Mouse (Mus musculus): ENCODE results near the gene Ypel3. TPM values are rescaled to one million over a fixed set of nuclear protein-coding genes. Genes with fewer than 3 reads are reported as not detected.

The Ypel3 gene
- polyA plus RNA-seq, 1 experiment from 2014 or later, result 77.3 TPM

DNA sequence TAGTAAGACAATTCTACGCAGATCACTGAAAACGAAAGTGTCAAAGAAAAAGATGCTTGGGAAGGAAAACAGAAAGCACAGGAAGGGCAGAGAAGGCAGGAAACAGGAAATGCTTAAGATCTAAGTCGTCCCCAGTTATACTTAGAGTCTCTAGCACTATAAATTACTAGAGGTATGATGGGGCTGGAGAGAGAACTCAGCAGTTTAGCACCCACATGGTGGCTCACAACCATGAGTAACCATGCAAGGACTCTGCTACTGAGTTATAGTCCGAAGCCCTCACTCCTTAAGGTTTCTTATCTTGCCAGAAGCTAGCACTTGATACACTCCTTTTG is 17.5 kb downstream of the Ypel3 start:
- Histone ChIP-seq H3K9ac (no peak overlapping the region), H3K36me3 (peaks cover 49% of the 10 kb centered on the region), H3K4me3 (replicated peaks) (no peak overlapping the region), H3K27ac (no peak overlapping the region), H3K4me1 (replicated peaks) (peaks cover 80% of the 10 kb centered on the region), H3K9me3 (replicated peaks) (no peaks in the 10 kb centered on the region), H3K27me3 (no peaks in the 10 kb centered on the region), H3K4me2 (no peak overlapping the region)
- no peak for ATAC-seq (ENCODE audit: low read depth)
- WGBS (ENCODE audit: insufficient replicate concordance), result 47% methylated on average over 4 of the region's 4 CpGs
- no peak for DNase-seq

DNA sequence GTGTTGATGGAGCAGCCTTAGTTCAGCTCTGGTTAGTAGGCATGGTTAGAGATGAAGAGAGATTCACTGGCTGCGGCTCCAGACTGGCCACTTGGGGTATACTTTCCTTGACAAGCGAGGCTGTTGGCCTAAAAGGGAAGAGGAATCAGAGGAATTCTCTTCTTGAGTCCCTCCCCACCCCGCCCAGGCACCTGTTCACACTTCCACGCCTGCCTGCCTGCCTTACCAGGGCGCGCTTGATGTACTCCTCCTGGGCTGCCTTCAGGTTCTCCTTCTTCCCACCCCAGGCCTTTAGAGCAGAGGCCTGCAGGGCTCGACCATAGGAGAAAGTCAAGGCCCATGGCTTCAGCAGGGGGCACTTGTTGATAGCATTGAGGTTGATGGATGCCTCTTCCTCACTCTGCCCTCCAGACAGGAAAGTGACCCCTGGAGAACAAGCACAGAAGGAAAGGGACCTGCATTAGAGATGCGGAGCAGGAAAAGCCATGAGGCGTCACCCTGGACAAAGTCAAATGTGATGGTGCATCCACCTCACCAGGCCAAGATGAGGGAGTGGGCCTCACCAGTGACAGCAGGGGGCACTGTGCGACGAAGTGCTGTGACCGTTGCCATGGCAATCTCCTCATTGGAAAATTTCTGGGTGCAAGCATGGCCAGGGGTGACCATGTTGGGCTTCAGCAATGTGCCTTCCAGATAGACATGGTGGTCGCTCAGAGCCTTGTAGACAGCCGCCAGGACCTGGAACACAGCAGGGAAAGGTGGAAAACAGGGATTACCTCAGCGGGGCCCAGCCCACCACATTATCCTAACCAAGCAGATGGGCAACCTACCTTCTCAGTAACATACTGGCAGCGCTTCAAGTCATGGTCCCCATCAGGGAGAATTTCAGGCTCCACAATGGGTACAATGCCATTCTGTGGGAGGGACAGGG is 18.9 kb downstream of the Ypel3 start:
- H3K27ac ChIP-seq, result peak overlapping the region; percentile 92; the same call in 1 of the 2 replicates
- no peaks in the 10 kb centered on the region for H3K9me3 ChIP-seq (replicated peaks)
- ATAC-seq (ENCODE audit: low read depth) (no peak), DNase-seq (no peak)
- no peaks in the 10 kb centered on the region for H3K27me3 ChIP-seq
- no peak overlapping the region for H3K9ac ChIP-seq
- no peak overlapping the region for H3K4me2 ChIP-seq
- 77% methylated on average over 16 of the region's 16 CpGs for WGBS (ENCODE audit: insufficient replicate concordance)
- peaks cover 35% of the 10 kb centered on the region for H3K36me3 ChIP-seq
- peaks cover 81% of the 10 kb centered on the region for H3K4me1 ChIP-seq (replicated peaks)
- no peak overlapping the region for H3K4me3 ChIP-seq (replicated peaks)

GRCm38 (mm10) chr7:126796350-126796932 is 19.7 kb downstream of the Ypel3 start:
- ATAC-seq (ENCODE audit: low read depth) (no peak), DNase-seq (no peak)
- H3K27ac ChIP-seq, result peak overlapping the region; percentile 92
- 77% methylated on average over 8 of the region's 8 CpGs for WGBS (ENCODE audit: insufficient replicate concordance)
- H3K4me1 ChIP-seq (replicated peaks), result peaks cover 80% of the 10 kb centered on the region
- 0 out of 2 replicates have a peak overlapping the region, but pooled peaks have one; percentile 78 for H3K4me3 ChIP-seq (replicated peaks)
- no peaks in the 10 kb centered on the region for H3K9me3 ChIP-seq (replicated peaks)
- H3K9ac ChIP-seq, result peak overlapping the region; percentile 79
- H3K36me3 ChIP-seq, result peaks cover 34% of the 10 kb centered on the region
- no peaks in the 10 kb centered on the region for H3K27me3 ChIP-seq
- peak overlapping the region; percentile 95 for H3K4me2 ChIP-seq

GRCm38 (mm10) chr7:126797411-126798126 is 20.8 kb downstream of the Ypel3 start, which contains the start of gene Fam57b:
Gene Fam57b (plus strand): TSS chr7:126797668.
- peak; percentile 47 for DNase-seq

DNA sequence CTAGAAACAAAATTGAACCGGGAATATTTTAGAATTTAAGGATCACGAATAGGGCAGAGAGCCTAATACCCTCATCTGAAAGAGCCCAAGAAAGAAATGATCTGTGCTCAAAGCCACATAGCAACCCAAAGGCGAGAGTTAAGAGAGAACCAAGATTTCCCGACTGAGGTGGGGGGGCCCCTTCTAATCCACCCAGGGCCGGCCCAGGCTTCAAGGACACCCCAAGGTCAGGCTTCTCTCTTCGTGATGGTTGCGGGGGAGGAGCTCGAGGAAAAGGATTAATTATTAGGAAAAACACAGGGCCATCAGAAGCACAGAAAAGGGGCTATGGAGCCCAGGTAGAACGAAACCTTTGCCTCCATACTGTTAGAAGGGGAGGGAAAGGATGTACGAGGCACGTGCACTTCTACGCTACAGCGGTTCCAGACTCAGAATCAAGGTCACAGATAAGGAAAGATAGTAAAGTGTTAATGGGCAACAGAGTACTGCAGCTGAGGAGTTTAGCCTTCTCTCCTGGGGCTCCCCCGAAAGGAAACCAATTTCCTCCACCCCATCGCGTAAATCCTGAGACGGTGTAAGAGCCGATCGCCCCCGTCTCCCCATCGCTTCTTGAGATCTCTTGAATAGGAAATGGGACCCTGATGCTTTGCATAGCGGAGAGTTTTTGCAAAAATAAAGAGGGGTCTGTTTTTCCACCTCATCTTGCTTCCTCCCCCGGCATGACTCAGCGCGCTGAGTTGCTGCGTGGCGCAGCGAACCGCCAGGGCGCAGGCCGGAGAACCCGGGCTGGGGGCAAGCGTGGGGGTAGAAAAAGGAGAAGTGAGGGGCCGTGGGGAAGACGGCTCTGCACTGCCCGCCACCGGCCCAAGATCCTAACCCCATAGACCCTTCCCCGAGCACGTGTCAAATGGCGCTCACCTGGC is 21.6 kb downstream of the Ypel3 start:
- peak overlapping the region; percentile 95 for H3K4me2 ChIP-seq
- peaks cover 34% of the 10 kb centered on the region for H3K36me3 ChIP-seq
- no peaks in the 10 kb centered on the region for H3K27me3 ChIP-seq
- under 1% methylated on average over 40 of the region's 40 CpGs for WGBS (ENCODE audit: insufficient replicate concordance)
- H3K27ac ChIP-seq, result peak overlapping the region; percentile 92
- peak; percentile 32 for ATAC-seq (ENCODE audit: low read depth)
- H3K4me3 ChIP-seq (replicated peaks), result peak overlapping the region; percentile 78
- peaks cover 81% of the 10 kb centered on the region for H3K4me1 ChIP-seq (replicated peaks)
- peak; percentile 46 for DNase-seq
- no peaks in the 10 kb centered on the region for H3K9me3 ChIP-seq (replicated peaks)
- peak overlapping the region; percentile 79 for H3K9ac ChIP-seq

More at GRCm38 (mm10) chr7:126797411-126798126, 20.8 kb downstream of the Ypel3 start, which contains the start of gene Fam57b:
- H3K4me3 ChIP-seq (replicated peaks), result peak within 1 kb of the TSS; percentile 78
- peak within 1 kb of the TSS; percentile 79 for H3K9ac ChIP-seq
- H3K36me3 ChIP-seq, result peaks cover 34% of the 10 kb centered on the region
- WGBS (ENCODE audit: insufficient replicate concordance), result 8% methylated on average over 21 of the region's 21 CpGs
- H3K4me1 ChIP-seq (replicated peaks), result peaks cover 81% of the 10 kb centered on the region
- peak within 1 kb of the TSS; percentile 95 for H3K4me2 ChIP-seq
- ATAC-seq (ENCODE audit: low read depth), result peak; percentile 2; the same call in 1 of the 2 replicates
- no peaks in the 10 kb centered on the region for H3K27me3 ChIP-seq
- peak within 1 kb of the TSS; percentile 92 for H3K27ac ChIP-seq
- H3K9me3 ChIP-seq (replicated peaks), result no peaks in the 10 kb centered on the region

- no peaks in the 10 kb centered on the region for H3K9me3 ChIP-seq (replicated peaks)
- DNase-seq, result peak; percentile 95
- WGBS (ENCODE audit: insufficient replicate concordance), result under 1% methylated on average over 30 of the region's 36 CpGs
- peak; percentile 93 for ATAC-seq (ENCODE audit: low read depth)
- peak overlapping the region; percentile 95 for H3K4me2 ChIP-seq
- no peaks in the 10 kb centered on the region for H3K27me3 ChIP-seq
- peak overlapping the region; percentile 92 for H3K27ac ChIP-seq
- peak overlapping the region; percentile 78 for H3K4me3 ChIP-seq (replicated peaks)
- peak overlapping the region; percentile 79 for H3K9ac ChIP-seq
- H3K36me3 ChIP-seq, result peaks cover 34% of the 10 kb centered on the region
- peaks cover 82% of the 10 kb centered on the region for H3K4me1 ChIP-seq (replicated peaks)
Measured at GRCm38 (mm10) chr7:126799050-126799467, 22.3 kb downstream of the Ypel3 start.

- no peak for DNase-seq
- ATAC-seq (ENCODE audit: low read depth), result peak; percentile 71
- Histone ChIP-seq H3K4me3 (replicated peaks) (peak overlapping the region; percentile 78), H3K27ac (peak overlapping the region; percentile 90), H3K9ac (peak overlapping the region; percentile 79), H3K4me1 (replicated peaks) (peaks cover 79% of the 10 kb centered on the region), H3K4me2 (peak overlapping the region; percentile 95), H3K36me3 (peaks cover 30% of the 10 kb centered on the region), H3K9me3 (replicated peaks) (no peaks in the 10 kb centered on the region), H3K27me3 (no peaks in the 10 kb centered on the region)
- 2% methylated on average over 38 of the region's 38 CpGs for WGBS (ENCODE audit: insufficient replicate concordance)
Measured at GRCm38 (mm10) chr7:126799468-126800268, 22.9 kb downstream of the Ypel3 start.

GRCm38 (mm10) chr7:126800269-126801056 is 23.7 kb downstream of the Ypel3 start:
- Histone ChIP-seq H3K4me1 (replicated peaks) (peaks cover 71% of the 10 kb centered on the region), H3K4me2 (peak overlapping the region; percentile 95), H3K4me3 (replicated peaks) (peak overlapping the region; percentile 78), H3K9me3 (replicated peaks) (no peaks in the 10 kb centered on the region), H3K36me3 (peaks cover 22% of the 10 kb centered on the region), H3K27ac (peak overlapping the region; percentile 90), H3K9ac (peak overlapping the region; percentile 79), H3K27me3 (no peaks in the 10 kb centered on the region)
- DNase-seq (no peak), ATAC-seq (ENCODE audit: low read depth) (no peak)
- 61% methylated on average over 5 of the region's 5 CpGs for WGBS (ENCODE audit: insufficient replicate concordance)

- Histone ChIP-seq H3K9me3 (replicated peaks) (no peaks in the 10 kb centered on the region), H3K36me3 (peaks cover 16% of the 10 kb centered on the region), H3K4me3 (replicated peaks) (no peak overlapping the region), H3K27me3 (no peaks in the 10 kb centered on the region), H3K4me2 (peak overlapping the region; percentile 95; the same call in 1 of the 2 replicates), H3K9ac (no peak overlapping the region), H3K27ac (no peak overlapping the region), H3K4me1 (replicated peaks) (peaks cover 68% of the 10 kb centered on the region)
- no peak for DNase-seq
- WGBS (ENCODE audit: insufficient replicate concordance), result 93% methylated on average over 16 of the region's 16 CpGs
- ATAC-seq (ENCODE audit: low read depth), result no peak
Measured at GRCm38 (mm10) chr7:126801057-126801422, 24.3 kb downstream of the Ypel3 start.

Data from liver, embryonic 13.5 days (tissue).